Mouse (Mus musculus): ENCODE data around the gene Ppfia4.

GRCm38 (mm10) chr1:134280174-134280573, 52.6 kb downstream of the Ppfia4 start:
- no peak for TF ChIP-seq CTCF (IDR thresholded peaks at IDR 0.05; ENCODE audit: low read depth)
- no peak for TF ChIP-seq EP300 (IDR thresholded peaks at IDR 0.05; ENCODE audit: low read depth)

Data from liver, embryonic 14.5 days (tissue).